Mouse (Mus musculus): ENCODE results near the gene Mov10l1.

DNA sequence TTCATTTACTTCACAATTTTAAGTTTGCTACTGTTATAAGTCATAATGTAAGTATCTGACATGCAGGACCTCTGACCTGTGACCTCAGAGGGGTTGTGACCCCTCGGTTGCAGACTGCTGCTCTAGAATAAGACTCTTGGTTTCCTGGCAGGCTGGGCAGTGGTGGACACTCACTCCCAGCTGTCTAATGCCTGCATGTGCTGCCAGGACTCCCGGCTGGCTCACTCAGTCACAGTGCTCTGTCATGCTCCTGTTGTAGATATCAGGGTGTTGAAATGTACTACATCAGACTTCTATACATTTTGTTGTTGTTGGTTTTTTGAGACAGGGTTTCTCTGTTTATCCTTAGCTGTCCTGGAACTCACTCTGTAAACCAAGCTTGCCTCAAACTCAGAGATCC, 17.7 kb downstream of the Mov10l1 start:
- no peak for TF ChIP-seq CTCF (IDR thresholded peaks at IDR 0.05; ENCODE audit: low read depth, low read length)
- TF ChIP-seq POLR2A (IDR thresholded peaks at IDR 0.05; ENCODE audit: extremely low read depth, insufficient read depth, low read length): no peak

Measured in liver, adult 2 months (tissue).